Mouse (Mus musculus): Measurements from ENCODE around the gene Ipo11. TPM values are rescaled to one million over a fixed set of nuclear protein-coding genes. Genes with fewer than 3 reads are reported as not detected.

The Ipo11 gene
- polyA plus RNA-seq, 1 experiment from 2014 or later, result 70.6 TPM

DNA sequence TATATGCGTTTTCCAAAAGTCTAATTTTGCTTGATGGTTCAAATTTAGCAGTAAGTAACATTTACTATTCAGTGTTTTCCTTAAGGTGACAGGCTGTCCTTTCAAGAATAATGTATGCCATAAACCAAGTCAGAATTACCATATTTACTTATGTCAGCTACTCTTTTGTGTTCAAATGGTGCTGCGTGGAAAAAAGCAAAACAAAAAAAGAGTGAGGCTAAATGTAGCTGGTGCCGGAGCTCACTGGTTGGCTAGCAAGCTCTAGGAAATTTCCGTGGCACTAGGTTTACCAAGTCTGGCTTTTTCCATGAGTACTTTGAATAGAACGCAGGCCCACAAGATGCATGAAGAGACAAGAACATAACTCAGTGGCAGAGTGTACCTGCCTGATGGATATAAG, 131.6 kb downstream of the Ipo11 start:
- ATAC-seq (ENCODE audit: insufficient number of reproducible peaks, insufficient read depth, low FRiP score, low read depth), result no peak
- 89% methylated on average over 5 of the region's 5 CpGs for WGBS

DNA sequence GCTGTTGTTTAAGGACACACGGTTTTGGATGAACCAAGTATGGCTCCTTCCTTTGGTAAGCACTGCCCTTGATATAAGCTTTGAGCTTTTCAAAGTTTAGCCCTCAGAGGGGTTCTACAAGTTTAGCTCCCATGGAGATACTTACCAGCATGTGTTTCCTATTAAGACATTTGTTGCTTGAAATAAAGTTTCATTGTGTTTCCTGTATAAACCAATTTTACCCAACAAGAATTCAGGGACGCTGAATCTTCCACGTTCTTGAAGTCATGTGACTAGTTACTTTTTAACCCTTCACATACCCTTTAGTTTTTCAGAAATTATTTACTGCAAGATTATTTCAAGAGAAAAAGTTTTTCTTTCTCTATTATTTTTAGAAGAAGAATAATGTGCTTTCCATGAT, 138.7 kb downstream of the Ipo11 start:
- H3K9me3 ChIP-seq (ENCODE audit: control insufficient read depth, low read length), result no peaks in the 10 kb centered on the region
- no peak overlapping the region for H3K4me2 ChIP-seq (ENCODE audit: low read length)
- no peak overlapping the region for H3K4me3 ChIP-seq (ENCODE audit: control insufficient read depth in 1 of 2, insufficient read depth in 1 of 2, low read depth in 1 of 2, low read length in 2 of 2)
- ATAC-seq (ENCODE audit: insufficient number of reproducible peaks, insufficient read depth, low FRiP score, low read depth), result no peak
- WGBS, result 67% methylated on average over 3 of the region's 3 CpGs
- no peaks in the 10 kb centered on the region for H3K27me3 ChIP-seq (ENCODE audit: control insufficient read depth, insufficient read depth, low read length)
- H3K4me1 ChIP-seq (ENCODE audit: control insufficient read depth in 2 of 2, insufficient read depth in 2 of 2, low read length in 2 of 2), result no peaks in the 10 kb centered on the region
- H3K36me3 ChIP-seq (ENCODE audit: control insufficient read depth, insufficient read depth, low read length), result peaks cover 29% of the 10 kb centered on the region
- H3K9ac ChIP-seq (ENCODE audit: low read length), result no peak overlapping the region
- no peak overlapping the region for H3K27ac ChIP-seq (replicated peaks in 1 of 2; ENCODE audit: control insufficient read depth in 1 of 2, insufficient read depth in 1 of 2, low read depth in 2 of 2, low read length in 2 of 2)

More for the DNA sequence above, 131.6 kb downstream of the Ipo11 start:
- no peaks in the 10 kb centered on the region for H3K27me3 ChIP-seq (ENCODE audit: control insufficient read depth, insufficient read depth, low read length)
- H3K4me1 ChIP-seq (ENCODE audit: control insufficient read depth in 2 of 2, insufficient read depth in 2 of 2, low read length in 2 of 2), result no peaks in the 10 kb centered on the region
- H3K4me2 ChIP-seq (ENCODE audit: low read length), result no peak overlapping the region
- no peak overlapping the region for H3K4me3 ChIP-seq (ENCODE audit: control insufficient read depth in 1 of 2, insufficient read depth in 1 of 2, low read depth in 1 of 2, low read length in 2 of 2)
- H3K9ac ChIP-seq (ENCODE audit: low read length), result no peak overlapping the region
- H3K9me3 ChIP-seq (ENCODE audit: control insufficient read depth, low read length), result no peaks in the 10 kb centered on the region
- H3K27ac ChIP-seq (replicated peaks in 1 of 2; ENCODE audit: control insufficient read depth in 1 of 2, insufficient read depth in 1 of 2, low read depth in 2 of 2, low read length in 2 of 2), result no peak overlapping the region
- peaks cover 30% of the 10 kb centered on the region for H3K36me3 ChIP-seq (ENCODE audit: control insufficient read depth, insufficient read depth, low read length)

DNA sequence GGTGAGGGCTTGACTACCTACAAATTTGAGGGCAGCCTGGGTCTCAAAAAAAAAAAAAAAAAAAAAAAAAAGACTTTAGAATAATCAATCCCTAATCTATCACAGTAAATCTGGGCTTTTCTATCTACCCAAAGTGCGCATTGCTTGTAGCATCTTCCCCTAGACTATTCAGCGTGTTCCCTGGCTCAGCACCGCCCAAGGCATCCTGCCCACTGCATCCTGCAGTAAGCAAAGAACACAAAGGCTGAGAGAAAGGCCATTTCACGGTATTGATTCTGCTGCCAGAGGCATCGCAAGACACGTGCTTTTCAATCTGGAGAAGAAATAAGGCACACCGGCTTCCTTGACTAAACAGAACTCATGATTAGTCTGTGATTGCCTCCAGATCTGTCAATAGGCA, 147.9 kb downstream of the Ipo11 start:
- H3K4me3 ChIP-seq (ENCODE audit: control insufficient read depth in 1 of 2, insufficient read depth in 1 of 2, low read depth in 1 of 2, low read length in 2 of 2), result no peak overlapping the region
- peaks cover 10% of the 10 kb centered on the region for H3K9me3 ChIP-seq (ENCODE audit: control insufficient read depth, low read length)
- no peaks in the 10 kb centered on the region for H3K27me3 ChIP-seq (ENCODE audit: control insufficient read depth, insufficient read depth, low read length)
- WGBS, result 97% methylated on average over 7 of the region's 7 CpGs
- H3K27ac ChIP-seq (replicated peaks in 1 of 2; ENCODE audit: control insufficient read depth in 1 of 2, insufficient read depth in 1 of 2, low read depth in 2 of 2, low read length in 2 of 2), result no peak overlapping the region
- peaks cover 12% of the 10 kb centered on the region for H3K36me3 ChIP-seq (ENCODE audit: control insufficient read depth, insufficient read depth, low read length)
- no peak overlapping the region for H3K4me2 ChIP-seq (ENCODE audit: low read length)
- H3K9ac ChIP-seq (ENCODE audit: low read length), result no peak overlapping the region
- ATAC-seq (ENCODE audit: insufficient number of reproducible peaks, insufficient read depth, low FRiP score, low read depth), result no peak
- no peaks in the 10 kb centered on the region for H3K4me1 ChIP-seq (ENCODE audit: control insufficient read depth in 2 of 2, insufficient read depth in 2 of 2, low read length in 2 of 2)

GRCm38 (mm10) chr13:106768807-106769206, 168.0 kb downstream of the Ipo11 start:
- WGBS, result 88% methylated on average over 10 of the region's 10 CpGs
- no peak overlapping the region for H3K4me3 ChIP-seq (ENCODE audit: control insufficient read depth in 1 of 2, insufficient read depth in 1 of 2, low read depth in 1 of 2, low read length in 2 of 2)
- no peaks in the 10 kb centered on the region for H3K36me3 ChIP-seq (ENCODE audit: control insufficient read depth, insufficient read depth, low read length)
- H3K9ac ChIP-seq (ENCODE audit: low read length), result no peak overlapping the region
- no peak overlapping the region for H3K27ac ChIP-seq (replicated peaks in 1 of 2; ENCODE audit: control insufficient read depth in 1 of 2, insufficient read depth in 1 of 2, low read depth in 2 of 2, low read length in 2 of 2)
- no peaks in the 10 kb centered on the region for H3K27me3 ChIP-seq (ENCODE audit: control insufficient read depth, insufficient read depth, low read length)
- no peak overlapping the region for H3K4me2 ChIP-seq (ENCODE audit: low read length)
- ATAC-seq (ENCODE audit: insufficient number of reproducible peaks, insufficient read depth, low FRiP score, low read depth), result no peak
- no peaks in the 10 kb centered on the region for H3K4me1 ChIP-seq (ENCODE audit: control insufficient read depth in 2 of 2, insufficient read depth in 2 of 2, low read length in 2 of 2)
- H3K9me3 ChIP-seq (ENCODE audit: control insufficient read depth, low read length), result no peaks in the 10 kb centered on the region

DNA sequence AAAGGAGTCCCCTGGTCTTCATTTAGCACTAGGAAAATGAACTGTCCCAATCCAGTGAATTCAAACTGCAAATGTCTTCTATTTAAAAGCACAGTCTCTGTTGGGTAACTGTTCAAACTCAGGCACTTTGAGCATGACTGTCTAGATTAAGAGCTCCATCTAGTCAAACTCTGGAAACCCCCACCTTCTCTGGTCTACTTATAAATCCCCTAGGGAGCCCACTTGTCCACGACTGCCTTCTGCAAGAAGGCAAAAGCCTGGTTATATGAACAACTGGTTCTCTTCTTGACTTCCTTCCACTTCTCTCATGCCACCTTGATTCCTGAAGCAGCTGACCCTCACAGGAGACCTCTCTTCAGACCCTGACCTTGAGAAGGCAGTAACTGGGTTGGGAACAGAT, 174.1 kb downstream of the Ipo11 start:
- Histone ChIP-seq H3K4me1 (ENCODE audit: control insufficient read depth in 2 of 2, insufficient read depth in 2 of 2, low read length in 2 of 2) (peaks cover 13 to 15% of the 10 kb centered on the region in 2 experiments), H3K36me3 (ENCODE audit: control insufficient read depth, insufficient read depth, low read length) (no peaks in the 10 kb centered on the region), H3K27me3 (ENCODE audit: control insufficient read depth, insufficient read depth, low read length) (no peaks in the 10 kb centered on the region), H3K27ac (replicated peaks in 1 of 2; ENCODE audit: control insufficient read depth in 1 of 2, insufficient read depth in 1 of 2, low read depth in 2 of 2, low read length in 2 of 2) (no peak overlapping the region), H3K9me3 (ENCODE audit: control insufficient read depth, low read length) (no peaks in the 10 kb centered on the region), H3K9ac (ENCODE audit: low read length) (no peak overlapping the region), H3K4me2 (ENCODE audit: low read length) (no peak overlapping the region), H3K4me3 (ENCODE audit: control insufficient read depth in 1 of 2, insufficient read depth in 1 of 2, low read depth in 1 of 2, low read length in 2 of 2) (no peak overlapping the region)
- ATAC-seq (ENCODE audit: insufficient number of reproducible peaks, insufficient read depth, low FRiP score, low read depth), result no peak
- 59% methylated on average over 1 of the region's 1 CpGs for WGBS

DNA sequence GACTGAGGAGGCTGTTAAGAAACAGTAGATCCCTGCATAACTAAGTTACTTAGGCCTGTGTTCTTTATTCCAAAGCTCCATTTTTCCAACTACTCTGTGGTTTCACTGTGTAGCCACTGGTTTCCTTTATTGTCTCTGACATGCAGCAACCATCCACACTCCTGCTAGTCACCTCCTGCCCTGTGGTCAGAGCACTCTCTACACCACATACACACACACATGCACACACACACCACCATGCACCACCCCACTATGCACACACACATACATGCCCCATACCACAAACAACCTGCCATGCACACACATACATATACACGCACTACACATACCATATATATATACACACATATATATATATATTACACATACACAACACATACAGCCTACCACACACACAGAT, 175.1 kb downstream of the Ipo11 start:
- Histone ChIP-seq H3K4me3 (ENCODE audit: control insufficient read depth in 1 of 2, insufficient read depth in 1 of 2, low read depth in 1 of 2, low read length in 2 of 2) (no peak overlapping the region), H3K9ac (ENCODE audit: low read length) (no peak overlapping the region), H3K36me3 (ENCODE audit: control insufficient read depth, insufficient read depth, low read length) (no peaks in the 10 kb centered on the region), H3K9me3 (ENCODE audit: control insufficient read depth, low read length) (no peaks in the 10 kb centered on the region), H3K27ac (replicated peaks in 1 of 2; ENCODE audit: control insufficient read depth in 1 of 2, insufficient read depth in 1 of 2, low read depth in 2 of 2, low read length in 2 of 2) (no peak overlapping the region), H3K4me1 (ENCODE audit: control insufficient read depth in 2 of 2, insufficient read depth in 2 of 2, low read length in 2 of 2) (peaks cover 13 to 15% of the 10 kb centered on the region in 2 experiments), H3K4me2 (ENCODE audit: low read length) (no peak overlapping the region), H3K27me3 (ENCODE audit: control insufficient read depth, insufficient read depth, low read length) (no peaks in the 10 kb centered on the region)
- WGBS, result 86% methylated on average over 1 of the region's 1 CpGs
- ATAC-seq (ENCODE audit: insufficient number of reproducible peaks, insufficient read depth, low FRiP score, low read depth), result no peak

DNA sequence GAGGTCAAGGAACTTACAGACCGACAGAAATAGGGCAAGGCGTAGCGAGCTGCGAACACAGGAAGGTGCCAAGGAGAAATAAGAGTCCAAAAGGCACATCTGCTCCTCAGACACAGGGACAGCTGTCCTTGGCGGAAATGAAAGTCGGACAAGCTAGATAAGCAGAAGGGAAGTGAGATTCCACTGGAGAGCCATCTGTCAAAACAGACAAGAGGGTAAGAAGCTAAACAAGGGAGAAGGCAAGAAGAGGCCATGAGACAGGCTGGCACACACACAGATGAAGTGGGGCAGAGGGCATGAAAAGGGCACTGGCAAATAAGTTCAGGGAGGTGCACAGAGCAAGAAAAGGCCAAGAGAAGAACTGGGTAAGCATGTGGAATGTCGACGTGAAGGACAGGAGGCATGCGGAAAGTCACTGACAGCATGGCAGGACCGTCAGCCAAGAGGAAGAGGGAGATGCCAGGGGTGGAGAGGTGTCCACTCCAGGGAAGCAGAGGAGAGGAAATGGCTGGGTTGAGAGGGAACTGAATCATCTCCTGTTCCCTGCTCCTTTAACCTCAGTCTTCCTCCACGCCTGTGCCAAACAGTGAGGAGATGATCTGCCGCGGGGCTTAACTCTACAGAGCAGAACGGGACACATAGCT, 176.4 kb downstream of the Ipo11 start:
- ATAC-seq (ENCODE audit: insufficient number of reproducible peaks, insufficient read depth, low FRiP score, low read depth), result peak; percentile 70
- Histone ChIP-seq H3K27me3 (ENCODE audit: control insufficient read depth, insufficient read depth, low read length) (no peaks in the 10 kb centered on the region), H3K27ac (replicated peaks in 1 of 2; ENCODE audit: control insufficient read depth in 1 of 2, insufficient read depth in 1 of 2, low read depth in 2 of 2, low read length in 2 of 2) (peak overlapping the region; percentile 34 to 42), H3K9ac (ENCODE audit: low read length) (no peak overlapping the region), H3K4me2 (ENCODE audit: low read length) (peak overlapping the region; percentile 32), H3K36me3 (ENCODE audit: control insufficient read depth, insufficient read depth, low read length) (no peaks in the 10 kb centered on the region), H3K4me3 (ENCODE audit: control insufficient read depth in 1 of 2, insufficient read depth in 1 of 2, low read depth in 1 of 2, low read length in 2 of 2) (no peak overlapping the region), H3K4me1 (ENCODE audit: control insufficient read depth in 2 of 2, insufficient read depth in 2 of 2, low read length in 2 of 2) (peaks cover 13 to 15% of the 10 kb centered on the region in 2 experiments), H3K9me3 (ENCODE audit: control insufficient read depth, low read length) (no peaks in the 10 kb centered on the region)
- WGBS, result 47% methylated on average over 14 of the region's 14 CpGs

GRCm38 (mm10) chr13:106755892-106756291, 180.9 kb downstream of the Ipo11 start:
- WGBS, result 56% methylated on average over 5 of the region's 5 CpGs
- H3K36me3 ChIP-seq (ENCODE audit: control insufficient read depth, insufficient read depth, low read length), result no peaks in the 10 kb centered on the region

More at GRCm38 (mm10) chr13:106755892-106756291, 180.9 kb downstream of the Ipo11 start:
- H3K4me2 ChIP-seq (ENCODE audit: low read length), result no peak overlapping the region
- H3K4me1 ChIP-seq (ENCODE audit: control insufficient read depth in 2 of 2, insufficient read depth in 2 of 2, low read length in 2 of 2), result peaks cover 9 to 12% of the 10 kb centered on the region in 2 experiments
- no peak overlapping the region for H3K27ac ChIP-seq (replicated peaks in 1 of 2; ENCODE audit: control insufficient read depth in 1 of 2, insufficient read depth in 1 of 2, low read depth in 2 of 2, low read length in 2 of 2)
- ATAC-seq (ENCODE audit: insufficient number of reproducible peaks, insufficient read depth, low FRiP score, low read depth), result no peak
- no peak overlapping the region for H3K4me3 ChIP-seq (ENCODE audit: control insufficient read depth in 1 of 2, insufficient read depth in 1 of 2, low read depth in 1 of 2, low read length in 2 of 2)
- H3K9me3 ChIP-seq (ENCODE audit: control insufficient read depth, low read length), result no peaks in the 10 kb centered on the region
- H3K9ac ChIP-seq (ENCODE audit: low read length), result no peak overlapping the region
- no peaks in the 10 kb centered on the region for H3K27me3 ChIP-seq (ENCODE audit: control insufficient read depth, insufficient read depth, low read length)
